Mouse (Mus musculus) gastrocnemius, postnatal 14 days (tissue): ENCODE data around the gene Arhgap10. TPM values are rescaled to one million over a fixed set of nuclear protein-coding genes. Genes with fewer than 3 reads are reported as not detected.
A peak's percentile ranks its signal among the peaks of the same experiment; 100 is the strongest.

Experiments used
- DNase-seq: peaks from one replicate; pipeline ENCODE4 v3.0.0; 2021; ENCODE audit warnings: mixed read lengths
- intact Hi-C: fragments of 180-260 bp; cut with DNase I; formaldehyde crosslinking; loops from one replicate; pipeline ENCODE4 v1.15.1; 2025; ENCODE audit warnings: low total_unique reads
- total RNA-seq, 2 experiments: library from RNA; stranded (reverse); gene quantifications; 2 replicates each; pipeline ENCODE4 v1.2.3; 2021

The Arhgap10 gene
- total RNA-seq, 2 experiments from 2014 or later = 43.3 to 50.0 TPM

DNA sequence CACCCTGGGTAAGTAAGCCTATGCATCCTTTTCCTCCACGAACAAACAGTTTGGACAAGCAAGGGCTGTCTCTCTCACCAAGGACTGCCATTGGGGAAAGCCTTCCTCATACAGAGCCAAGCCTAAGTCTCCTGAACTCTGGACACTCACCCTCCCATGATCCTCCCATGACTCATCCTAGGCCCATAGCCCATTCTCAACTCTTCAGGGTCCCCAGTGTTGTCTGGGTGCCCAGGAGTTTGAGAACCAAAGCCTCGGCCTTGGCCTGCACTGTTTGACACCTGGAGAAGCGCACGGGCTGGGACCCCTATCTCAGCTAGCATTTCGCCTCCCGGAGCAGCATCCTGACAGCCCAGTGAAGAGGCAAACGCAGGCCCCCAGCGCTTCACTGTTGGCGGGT, 63.9 kb downstream of the Arhgap10 start:
- intact Hi-C loops = no loop called here
- DNase-seq = peak; percentile 42

DNA sequence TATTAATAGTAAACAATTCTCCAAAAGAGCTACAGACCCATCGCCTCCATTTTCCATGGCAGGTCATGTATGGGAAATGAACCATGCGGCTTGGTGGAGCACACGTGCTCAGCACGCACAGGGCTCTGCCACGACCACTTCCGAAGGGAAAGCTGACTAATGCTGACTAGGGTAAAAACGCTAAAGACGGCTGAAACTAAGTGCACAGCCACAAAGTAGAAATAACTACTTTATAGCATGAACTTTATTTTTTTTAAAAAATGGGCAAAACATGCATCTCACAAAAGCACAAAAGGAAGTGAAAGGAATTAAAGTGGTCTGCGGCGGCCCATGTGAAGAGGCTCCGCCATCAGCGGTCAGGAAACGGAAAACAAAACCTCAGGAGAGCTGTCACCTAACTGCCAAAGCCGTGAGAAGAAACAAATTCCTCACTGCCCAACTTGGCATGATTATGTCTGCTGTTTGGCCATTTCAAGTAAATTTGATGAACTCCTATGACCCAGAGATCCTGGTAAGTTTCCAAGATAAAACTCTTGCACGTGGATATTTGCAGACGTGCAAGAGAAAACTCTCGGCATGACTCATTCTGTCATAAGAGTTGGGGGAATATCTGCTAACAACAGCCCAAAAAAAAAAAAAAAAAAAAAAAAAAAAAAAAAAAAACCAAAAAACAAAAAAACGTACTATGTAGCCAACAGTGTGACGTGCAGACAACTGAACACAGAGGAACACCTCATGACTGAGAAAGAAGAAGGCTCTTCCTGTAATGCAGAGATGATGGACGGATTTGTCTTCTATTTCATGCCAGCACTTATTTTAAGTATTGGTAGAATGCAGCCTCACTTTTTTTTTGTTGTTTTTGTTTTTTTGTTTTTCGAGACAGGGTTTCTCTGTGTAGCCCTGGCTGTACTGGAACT, 66.0 kb downstream of the Arhgap10 start:
- DNase-seq = no peak
- intact Hi-C loops = no loop called here

DNA sequence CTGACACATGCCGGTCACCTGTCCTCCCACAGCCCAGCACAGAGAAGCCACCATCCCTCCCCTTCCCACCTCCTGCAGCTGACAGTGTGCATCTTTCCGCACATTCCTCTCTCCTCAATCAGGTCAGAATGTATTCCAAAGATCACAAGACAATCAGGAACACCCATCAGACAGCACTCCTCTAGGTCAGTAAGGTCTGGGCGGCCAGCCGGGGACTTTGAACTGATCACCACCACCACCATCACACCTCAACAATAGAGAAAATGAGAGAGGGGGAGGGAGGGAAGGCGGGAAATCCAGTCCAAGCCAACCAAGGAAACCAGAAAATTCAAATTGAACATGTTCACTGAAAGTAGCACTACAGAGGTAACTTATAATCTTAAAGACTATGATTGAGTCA, 66.7 kb downstream of the Arhgap10 start:
- no peak for DNase-seq
- intact Hi-C loops = no loop called here

DNA sequence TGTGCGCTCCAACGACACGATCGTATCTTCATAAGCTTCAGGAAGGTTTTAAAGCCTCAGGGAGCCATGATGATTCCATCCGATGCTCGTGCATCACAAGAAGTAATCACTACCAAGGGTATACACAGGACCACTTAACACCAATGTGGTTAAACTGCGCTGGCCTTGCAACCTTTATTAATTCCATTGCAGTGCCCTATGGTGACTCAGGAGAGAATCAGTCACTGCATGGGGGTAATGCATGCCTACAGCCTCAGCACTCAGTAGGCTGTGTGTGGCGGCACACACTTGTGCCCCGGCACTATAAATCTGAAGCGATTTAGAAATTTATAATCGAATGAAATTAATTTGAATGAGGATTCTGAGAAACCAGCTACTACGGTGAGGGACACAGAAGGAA, 71.5 kb downstream of the Arhgap10 start:
- DNase-seq = no peak
- intact Hi-C loops = no loop called here

DNA sequence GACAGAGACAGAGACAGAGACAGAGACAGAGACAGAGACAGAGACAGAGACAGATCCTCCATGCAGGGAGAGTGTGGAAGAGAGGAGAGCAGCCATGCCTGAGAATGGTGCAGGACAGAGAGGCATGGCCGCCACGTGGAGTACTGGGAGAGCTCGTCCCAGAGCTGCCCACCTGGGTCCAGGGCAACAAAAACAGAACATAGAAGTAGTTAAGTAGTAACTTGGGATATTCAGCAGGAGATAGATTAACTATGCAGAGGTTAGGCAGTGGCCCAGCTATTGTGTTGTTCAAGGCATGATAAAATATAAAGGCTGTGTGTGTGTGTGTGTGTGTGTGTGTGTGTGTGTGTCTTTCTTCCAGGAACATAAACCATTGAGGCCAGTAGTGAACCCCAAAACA, 72.1 kb downstream of the Arhgap10 start:
- intact Hi-C loops = no loop called here

DNA sequence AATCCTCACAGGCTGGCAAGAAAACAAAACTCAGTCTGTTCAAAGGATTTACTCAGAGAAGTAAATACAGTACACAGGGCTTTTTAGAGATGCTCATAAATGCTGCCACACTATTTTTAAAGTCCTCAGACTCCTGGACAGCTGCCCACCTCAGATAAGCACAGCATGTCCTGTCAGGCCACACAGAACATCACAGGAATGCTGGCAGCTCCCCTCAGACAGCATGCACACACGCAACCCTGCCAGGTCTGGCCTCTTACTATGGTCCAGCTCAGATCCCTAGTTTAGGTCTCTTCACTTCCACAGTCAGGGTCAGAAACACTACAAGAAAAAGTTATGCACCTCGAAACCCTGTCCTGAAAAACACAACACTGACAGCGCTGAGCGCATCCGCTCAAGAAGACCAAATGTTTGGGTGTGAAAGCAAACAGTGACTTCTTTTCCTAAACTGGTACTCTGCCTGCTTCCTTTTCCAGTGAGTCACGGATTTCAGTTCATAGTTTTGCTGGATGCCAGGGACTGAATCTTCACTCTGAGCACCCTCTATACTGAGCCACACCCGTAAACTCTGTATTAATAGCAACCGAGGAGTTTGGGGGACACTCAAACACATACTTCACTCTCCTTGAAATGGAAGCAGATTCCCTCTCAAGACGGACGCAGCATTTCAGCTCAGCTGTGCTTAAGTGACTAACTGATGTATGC, 73.4 kb downstream of the Arhgap10 start:
- intact Hi-C loops = no loop called here
- peak; percentile 85 for DNase-seq

More for the DNA sequence above, 72.1 kb downstream of the Arhgap10 start:
- DNase-seq = no peak

DNA sequence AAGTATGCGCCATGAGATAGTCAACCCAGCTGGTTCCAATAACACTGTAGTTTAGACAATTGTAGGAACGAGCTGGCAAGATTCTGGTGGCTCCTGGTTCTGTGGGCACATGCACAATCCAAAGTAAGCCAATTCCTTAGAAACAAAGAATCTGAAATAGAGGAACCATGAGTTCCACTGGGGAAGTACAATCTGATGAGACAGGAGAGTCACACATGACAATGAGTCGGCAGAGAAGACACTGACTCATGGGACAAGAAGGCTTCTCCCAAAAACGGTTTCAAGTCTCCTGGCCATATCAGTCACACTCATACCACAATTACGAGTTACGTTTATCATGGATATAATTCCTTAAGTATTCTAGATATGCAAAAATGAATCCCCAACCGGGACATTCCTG, 75.3 kb downstream of the Arhgap10 start:
- intact Hi-C loops = no loop called here
- DNase-seq = no peak

DNA sequence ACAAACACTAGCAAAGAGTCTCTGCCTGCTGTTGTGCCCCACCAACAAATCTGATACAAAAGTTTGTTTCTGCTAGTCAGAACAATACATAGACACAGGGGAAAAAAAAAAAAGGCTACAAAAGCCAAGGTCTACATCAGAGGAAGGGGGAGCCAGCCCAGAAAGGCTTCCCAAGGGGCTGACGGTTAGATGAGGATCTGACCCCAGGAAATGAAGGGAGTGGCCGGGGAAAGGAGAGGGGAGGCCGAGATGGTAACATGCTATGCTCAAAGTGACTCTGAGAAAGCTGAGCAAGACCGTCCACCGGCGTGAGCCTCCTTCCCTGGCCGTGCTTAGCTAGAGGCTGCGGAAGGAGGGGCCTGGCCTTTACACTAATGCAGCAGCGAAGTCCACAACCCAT, 76.8 kb downstream of the Arhgap10 start:
- intact Hi-C loops = no loop called here

DNA sequence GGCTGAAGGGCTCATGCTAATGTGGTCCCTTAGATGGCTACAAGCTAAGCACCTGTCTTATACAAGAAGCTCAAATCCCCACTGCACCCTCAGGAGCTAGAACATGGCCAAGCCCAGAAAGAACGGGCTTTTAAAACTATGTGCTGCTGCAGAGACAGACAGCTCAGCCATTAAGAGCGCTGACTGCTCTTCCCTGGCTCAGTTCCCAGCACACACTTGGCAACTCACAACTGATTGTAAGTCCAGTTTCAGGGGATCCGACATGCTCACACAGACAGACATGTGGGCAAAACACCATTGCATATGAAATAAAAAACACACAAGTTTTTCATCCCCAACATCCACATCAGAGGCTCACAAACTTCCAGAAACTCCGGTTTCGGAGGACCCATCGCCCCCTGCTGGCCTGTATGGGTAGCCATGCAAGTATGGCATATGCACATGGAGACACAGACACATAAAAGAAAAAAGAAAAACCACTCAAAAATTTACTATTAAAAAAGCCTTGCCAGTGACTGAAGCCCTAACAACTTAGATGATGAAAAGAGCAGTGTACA, 77.4 kb downstream of the Arhgap10 start:
- peak; percentile 56 for DNase-seq
- intact Hi-C loops = no loop called here

More for the DNA sequence above, 76.8 kb downstream of the Arhgap10 start:
- DNase-seq = no peak

DNA sequence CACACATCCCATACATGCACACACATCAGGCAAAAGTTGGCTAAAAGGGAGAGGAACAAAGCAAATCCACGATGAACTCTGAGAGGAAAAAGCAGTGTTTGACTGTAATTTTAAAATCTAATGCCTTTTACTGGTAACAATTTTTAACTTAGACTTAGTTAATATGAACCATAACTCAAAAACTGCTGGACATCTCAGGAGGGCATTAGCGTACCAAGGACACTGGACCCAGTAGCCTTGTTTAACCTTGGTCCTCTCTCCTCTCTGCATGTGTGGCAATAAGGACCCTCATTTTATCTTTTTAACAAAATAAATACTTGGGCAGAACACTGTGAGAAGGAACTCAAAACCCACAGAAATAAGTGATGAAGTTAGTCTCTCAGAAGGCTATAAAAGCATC, 78.1 kb downstream of the Arhgap10 start:
- DNase-seq = no peak
- intact Hi-C loops = no loop called here

DNA sequence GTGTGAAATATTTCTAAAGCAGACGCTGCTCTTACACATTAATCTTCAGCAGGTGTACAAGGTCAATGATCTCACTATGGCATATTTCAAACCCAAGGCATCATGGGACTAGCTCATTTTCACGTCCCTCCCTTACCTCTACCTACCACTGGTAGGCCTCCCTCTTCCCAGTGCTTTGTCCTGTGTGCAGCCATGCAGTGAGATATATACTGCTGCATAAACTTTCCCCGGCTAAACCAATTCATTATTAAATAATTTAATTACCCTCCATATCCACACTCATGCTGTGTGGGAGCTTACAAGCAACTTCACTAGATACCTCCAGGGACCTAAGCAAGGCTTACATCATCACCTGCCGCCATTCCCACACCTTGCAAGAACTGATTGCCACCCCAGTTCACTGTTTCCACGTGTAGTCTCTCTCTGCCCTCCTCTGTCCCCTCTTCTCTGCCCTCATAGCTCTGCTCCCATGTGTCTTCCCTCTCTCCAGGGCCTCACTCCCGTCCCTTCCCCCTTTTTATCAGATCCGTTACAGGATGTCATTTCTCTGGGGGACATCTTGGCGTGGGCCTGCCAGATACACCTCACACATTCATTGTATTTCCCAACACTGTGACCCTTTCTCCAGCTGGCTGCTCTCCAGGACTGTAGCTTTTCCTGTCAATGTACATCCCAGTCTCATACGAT, 79.8 kb downstream of the Arhgap10 start:
- DNase-seq = no peak
- intact Hi-C loops = no loop called here

DNA sequence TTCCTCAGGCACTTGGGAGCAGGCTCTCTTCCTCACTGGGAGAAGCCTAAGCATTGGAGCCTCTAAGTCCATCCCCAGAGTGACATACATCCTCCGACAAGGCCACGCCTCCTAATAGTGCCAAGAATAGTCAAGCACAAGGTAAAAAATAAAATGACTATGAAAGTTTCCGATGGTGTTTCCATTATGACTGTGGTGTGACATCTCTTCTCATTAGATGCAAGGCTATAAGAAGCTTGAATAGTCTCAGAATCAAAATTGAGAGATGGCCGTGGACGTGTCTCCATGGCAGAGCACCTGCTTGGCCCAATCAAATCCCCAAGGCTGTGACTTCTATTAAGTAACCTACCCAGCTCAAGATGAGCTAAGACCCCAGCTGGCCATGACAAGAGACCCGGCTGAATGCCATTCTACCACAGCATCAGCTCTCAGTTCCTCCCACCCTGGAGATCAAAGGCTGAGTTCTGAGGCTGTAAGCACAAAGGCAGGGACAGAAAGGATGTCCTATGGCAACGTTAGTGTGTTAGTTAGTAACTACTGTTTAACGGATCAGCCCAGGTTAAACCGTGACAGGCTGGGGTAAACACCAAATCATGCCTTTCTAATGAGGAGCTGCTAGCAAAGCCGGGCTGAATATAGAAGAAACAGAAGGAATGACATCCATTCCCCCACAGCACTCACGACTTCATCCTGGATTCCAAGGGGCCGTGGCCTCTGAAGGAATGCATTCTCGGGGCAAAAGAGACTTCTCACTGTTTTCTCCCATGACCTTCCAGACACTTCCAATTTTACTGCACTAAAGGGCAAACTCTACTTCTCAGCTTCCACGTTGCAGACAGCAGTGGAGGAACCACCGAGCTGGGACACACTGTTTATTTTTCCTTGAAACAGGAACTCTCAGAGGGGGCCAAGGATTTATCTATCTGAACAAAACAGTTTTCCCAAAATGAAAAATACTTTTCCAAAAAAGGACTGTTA, 81.5 kb downstream of the Arhgap10 start:
- intact Hi-C loops = no loop called here
- no peak for DNase-seq

DNA sequence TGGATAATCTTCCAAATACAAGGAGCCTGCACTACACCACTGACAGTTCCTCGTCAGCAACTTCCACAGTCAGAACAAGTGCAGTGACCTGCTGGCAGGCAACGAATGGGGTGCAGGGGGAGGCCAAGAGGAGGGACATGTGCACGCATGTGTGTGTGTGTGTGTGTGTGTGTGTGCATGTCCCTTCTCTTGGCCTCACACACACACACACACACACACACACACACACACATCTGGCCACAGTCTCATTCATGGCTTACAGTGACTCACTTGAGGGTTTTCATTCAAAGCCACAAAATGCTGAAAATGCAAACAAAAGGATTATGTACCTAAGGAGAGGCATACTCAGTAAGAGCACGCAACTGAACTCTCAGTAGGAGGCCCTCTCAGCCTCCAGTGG, 84.5 kb downstream of the Arhgap10 start:
- intact Hi-C loops = no loop called here
- no peak for DNase-seq

DNA sequence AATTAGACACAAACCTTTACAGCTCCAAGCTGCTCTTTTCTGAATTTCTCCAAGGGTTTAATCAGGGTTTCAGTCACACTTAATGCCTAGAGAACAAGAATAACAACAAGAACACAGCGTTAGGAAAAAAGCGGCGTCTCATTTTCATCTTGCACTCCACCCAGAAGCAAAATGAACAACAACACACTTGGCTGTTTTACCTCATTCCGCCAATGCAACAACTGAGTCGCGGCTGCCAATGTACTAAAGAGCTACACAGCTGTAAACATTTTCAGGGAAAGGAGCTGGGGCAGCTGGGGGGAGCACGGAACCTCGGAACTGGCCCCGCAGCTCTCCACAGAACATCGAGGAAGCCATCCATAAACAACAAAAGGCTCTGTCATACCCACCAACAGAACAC, 85.0 kb downstream of the Arhgap10 start:
- intact Hi-C loops = no loop called here
- no peak for DNase-seq

DNA sequence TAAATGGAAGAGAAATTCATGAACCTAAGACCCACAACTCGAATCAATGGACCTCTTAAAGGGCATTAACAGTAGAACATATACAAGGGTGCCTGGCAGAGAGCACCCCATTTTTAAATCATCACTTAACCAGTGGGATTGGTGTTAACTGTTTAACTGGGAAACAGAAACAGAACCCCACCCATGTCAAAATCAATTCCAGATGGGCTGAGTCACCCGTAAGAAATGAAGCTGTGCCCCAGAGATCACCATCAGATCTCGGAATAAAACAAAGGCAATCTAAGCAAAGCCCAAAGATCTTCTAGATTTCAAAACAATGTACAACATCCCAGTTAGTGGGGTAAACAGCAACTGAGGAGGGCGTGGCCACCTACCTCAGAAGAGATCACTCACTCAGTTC, 89.3 kb downstream of the Arhgap10 start:
- intact Hi-C loops = no loop called here
- no peak for DNase-seq

DNA sequence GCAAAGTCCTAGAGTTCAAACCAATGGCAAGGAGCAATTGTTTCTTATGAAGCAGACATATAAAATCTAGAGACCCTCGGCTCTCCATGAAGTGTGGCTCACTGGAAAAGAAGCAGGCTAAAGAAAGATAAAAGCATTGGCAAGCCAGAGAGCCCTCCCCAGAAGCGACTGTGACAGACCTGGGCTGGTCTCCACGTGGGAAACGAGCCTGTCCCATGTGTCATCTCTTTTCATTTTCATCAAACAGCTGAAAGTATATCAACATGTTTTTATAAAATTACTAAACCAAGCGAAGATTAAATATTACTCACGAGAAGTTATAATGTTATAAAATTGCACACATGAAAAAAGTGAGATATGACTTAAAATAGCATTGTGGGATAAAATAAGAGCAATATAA, 89.7 kb downstream of the Arhgap10 start:
- intact Hi-C loops = no loop called here
- no peak for DNase-seq

DNA sequence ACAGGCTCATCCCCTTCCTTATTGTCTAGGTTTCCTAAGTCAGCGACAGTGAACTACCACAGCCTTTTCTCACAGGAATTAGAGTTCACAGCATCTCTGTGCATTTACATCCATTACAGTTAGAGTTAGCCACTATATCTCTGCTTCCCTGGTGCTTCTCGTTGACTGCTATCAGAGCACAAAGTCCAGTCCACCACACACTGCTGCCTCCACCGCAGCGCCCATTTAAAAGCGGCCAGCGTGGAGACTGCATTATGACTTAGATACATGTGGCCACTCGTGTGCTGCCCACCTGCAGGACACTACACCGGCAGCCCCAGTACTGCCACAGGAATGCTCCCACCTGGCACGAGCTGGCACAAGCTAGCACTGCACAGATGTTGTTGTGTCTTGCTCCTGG, 90.3 kb downstream of the Arhgap10 start:
- DNase-seq = no peak
- intact Hi-C loops = no loop called here

DNA sequence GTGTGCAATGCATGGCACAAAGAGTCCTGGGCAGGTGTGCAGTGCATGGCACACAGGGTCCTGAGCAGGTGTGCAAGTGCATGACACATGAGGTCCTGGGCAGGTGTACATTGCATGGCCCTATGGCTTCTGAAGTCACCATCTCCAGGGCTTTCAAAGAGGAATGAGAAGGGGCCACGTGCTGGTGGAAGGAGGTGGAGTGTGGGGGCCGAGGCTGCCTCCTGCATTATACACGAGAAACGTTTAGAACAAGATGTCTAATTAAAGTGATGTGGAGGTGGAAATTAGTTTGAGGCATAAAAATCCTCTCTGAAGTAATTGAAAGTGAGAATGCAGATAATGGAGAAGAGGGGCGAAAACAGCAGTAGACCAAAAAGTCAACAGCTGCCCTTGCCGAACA, 93.9 kb downstream of the Arhgap10 start:
- intact Hi-C loops = no loop called here
- DNase-seq = no peak

DNA sequence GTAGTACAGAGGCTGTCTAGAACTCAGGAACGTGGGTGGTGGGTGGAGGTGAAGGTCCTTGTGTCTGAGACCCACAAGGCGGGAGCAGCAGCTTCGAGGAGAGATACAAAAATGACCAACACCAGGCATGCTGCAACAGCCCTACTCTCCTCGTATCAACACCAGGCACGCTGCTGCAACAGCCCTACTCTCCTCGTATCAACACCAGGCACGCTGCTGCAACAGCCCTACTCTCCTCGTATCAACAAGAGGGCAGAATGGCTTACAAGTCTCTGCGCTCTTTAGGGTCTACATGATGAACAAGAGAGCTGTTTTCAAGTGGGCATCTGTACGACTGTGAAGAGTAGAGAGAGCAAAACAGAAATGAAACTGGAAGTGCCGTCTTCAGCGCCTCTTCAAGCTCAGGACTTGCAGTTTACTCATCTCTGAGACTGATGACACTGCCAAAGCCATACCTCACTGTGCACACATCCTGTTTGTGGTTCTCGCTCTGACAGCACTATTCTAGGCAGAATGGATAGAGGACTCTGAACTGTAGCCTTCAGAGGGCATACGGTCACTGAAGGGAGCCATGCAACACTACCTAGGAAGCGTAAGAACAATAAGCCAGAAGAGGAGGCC, 95.0 kb downstream of the Arhgap10 start:
- DNase-seq = no peak
- intact Hi-C loops = no loop called here
